Mouse (Mus musculus) CH12F3 (cell line): ENCODE measurements around the gene Dhcr7.

Experiments used
- in situ Hi-C: fragments of 300-500 bp; cut with MboI; formaldehyde crosslinking; loops from 2 replicates; pipeline ENCODE4 v1.14.3; 2020; ENCODE audit warnings: low sequenced_read_pairs

Gene Dhcr7

GRCm38 (mm10) chr7:143822375-143823265, at the start of gene Dhcr7, which contains the start of gene Nadsyn1:
Gene Dhcr7 (plus strand): TSS chr7:143823145.
Gene Nadsyn1 (minus strand): TSS chr7:143822849.
- in situ Hi-C loops: no loop called here

- in situ Hi-C loops: no loop called here
Observed at GRCm38 (mm10) chr7:143776137-143776536, 46.8 kb upstream of the Dhcr7 start.

GRCm38 (mm10) chr7:143777375-143777774, 45.6 kb upstream of the Dhcr7 start:
- in situ Hi-C loops: no loop called here

- in situ Hi-C loops: no loop called here
Observed at GRCm38 (mm10) chr7:143783378-143783995, 39.5 kb upstream of the Dhcr7 start.

- in situ Hi-C loops: no loop called here
Observed at GRCm38 (mm10) chr7:143783996-143784829, 38.7 kb upstream of the Dhcr7 start, which contains the start of gene Mrgpre. Gene Mrgpre (minus strand): TSS chr7:143784500.

GRCm38 (mm10) chr7:143792336-143792985, 30.5 kb upstream of the Dhcr7 start:
- in situ Hi-C loops: no loop called here

GRCm38 (mm10) chr7:143793121-143793520, 29.8 kb upstream of the Dhcr7 start:
- in situ Hi-C loops: no loop called here

GRCm38 (mm10) chr7:143798783-143799182, 24.2 kb upstream of the Dhcr7 start:
- in situ Hi-C loops: no loop called here

- in situ Hi-C loops: no loop called here
Observed at GRCm38 (mm10) chr7:143800770-143801169, 22.2 kb upstream of the Dhcr7 start.

GRCm38 (mm10) chr7:143801195-143802065, 21.5 kb upstream of the Dhcr7 start:
- in situ Hi-C loops: no loop called here

GRCm38 (mm10) chr7:143805199-143805624, 17.7 kb upstream of the Dhcr7 start:
- in situ Hi-C loops: no loop called here

- in situ Hi-C loops: no loop called here
Observed at GRCm38 (mm10) chr7:143808909-143809308, 14.0 kb upstream of the Dhcr7 start.

- in situ Hi-C loops: no loop called here
Observed at GRCm38 (mm10) chr7:143819201-143819600, 3.7 kb upstream of the Dhcr7 start.

GRCm38 (mm10) chr7:143821241-143821640, 1.7 kb upstream of the Dhcr7 start:
- in situ Hi-C loops: no loop called here

- in situ Hi-C loops: no loop called here
Observed at GRCm38 (mm10) chr7:143823266-143823605, 291 bp downstream of the Dhcr7 start.

- in situ Hi-C loops: no loop called here
Observed at GRCm38 (mm10) chr7:143826985-143827384, 4.0 kb downstream of the Dhcr7 start.

GRCm38 (mm10) chr7:143829504-143830331, 6.8 kb downstream of the Dhcr7 start:
- in situ Hi-C loops: loop anchor here (10.0 kb wide), 1 partner anchor 75 kb away; no protein-coding TSS in a partner anchor

- in situ Hi-C loops: loop anchor here (10.0 kb wide), 1 partner anchor 74 kb away; no protein-coding TSS in a partner anchor
Observed at GRCm38 (mm10) chr7:143830399-143830798, 7.5 kb downstream of the Dhcr7 start.

GRCm38 (mm10) chr7:143832196-143832595, 9.3 kb downstream of the Dhcr7 start:
- in situ Hi-C loops: loop anchor here (10.0 kb wide), 1 partner anchor 73 kb away; no protein-coding TSS in a partner anchor
